Mouse (Mus musculus): ENCODE data around the gene Gch1.
A peak's percentile ranks its signal among the peaks of the same experiment; 100 is the strongest.

Gch1 gene

GRCm38 (mm10) chr14:47206601-47207000, 17.4 kb upstream of the Gch1 start:
- DNase-seq (ENCODE audit: low spot score in 2 of 2): no peak

- no peak for DNase-seq (ENCODE audit: low spot score in 2 of 2)
These were observed 16.2 kb upstream of the Gch1 start for GRCm38 (mm10) chr14:47205270-47205972.

GRCm38 (mm10) chr14:47197340-47197739, 8.1 kb upstream of the Gch1 start:
- DNase-seq (ENCODE audit: low spot score in 2 of 2): no peak

GRCm38 (mm10) chr14:47196711-47197110, 7.5 kb upstream of the Gch1 start:
- DNase-seq (ENCODE audit: low spot score in 2 of 2): no peak

- DNase-seq (ENCODE audit: low spot score in 2 of 2): peak in 1 of 2 experiments; percentile 84
These were observed 4.9 kb upstream of the Gch1 start for GRCm38 (mm10) chr14:47194096-47194495.

- DNase-seq (ENCODE audit: low spot score in 2 of 2): no peak
These were observed 4.3 kb upstream of the Gch1 start for GRCm38 (mm10) chr14:47193506-47193905.

GRCm38 (mm10) chr14:47191861-47192260, 2.6 kb upstream of the Gch1 start:
- DNase-seq (ENCODE audit: low spot score in 2 of 2): no peak

GRCm38 (mm10) chr14:47190626-47191025, 1.4 kb upstream of the Gch1 start:
- no peak for DNase-seq (ENCODE audit: low spot score in 2 of 2)

- no peak for DNase-seq (ENCODE audit: low spot score in 2 of 2)
These were observed 382 bp upstream of the Gch1 start for GRCm38 (mm10) chr14:47189635-47189955.

- no peak for DNase-seq (ENCODE audit: low spot score in 2 of 2)
These were observed 752 bp downstream of the Gch1 start for GRCm38 (mm10) chr14:47188475-47188847.

GRCm38 (mm10) chr14:47187666-47188360, 1.4 kb downstream of the Gch1 start:
- peak; percentile 53 to 61 for DNase-seq (ENCODE audit: low spot score in 2 of 2)

GRCm38 (mm10) chr14:47187261-47187660, 2.0 kb downstream of the Gch1 start:
- DNase-seq (ENCODE audit: low spot score in 2 of 2): no peak

GRCm38 (mm10) chr14:47186561-47186960, 2.7 kb downstream of the Gch1 start:
- DNase-seq (ENCODE audit: low spot score in 2 of 2): no peak

- peak; percentile 60 to 82 for DNase-seq (ENCODE audit: low spot score in 2 of 2)
These were observed 7.5 kb downstream of the Gch1 start for GRCm38 (mm10) chr14:47181497-47182290.

- DNase-seq (ENCODE audit: low spot score in 2 of 2): no peak
These were observed 10.4 kb downstream of the Gch1 start for GRCm38 (mm10) chr14:47178851-47179250.

- no peak for DNase-seq (ENCODE audit: low spot score in 2 of 2)
These were observed 11.3 kb downstream of the Gch1 start for GRCm38 (mm10) chr14:47177846-47178414.

- DNase-seq (ENCODE audit: low spot score in 2 of 2): no peak
These were observed 13.0 kb downstream of the Gch1 start for GRCm38 (mm10) chr14:47176226-47176625.

GRCm38 (mm10) chr14:47175136-47175535, 14.1 kb downstream of the Gch1 start:
- no peak for DNase-seq (ENCODE audit: low spot score in 2 of 2)

GRCm38 (mm10) chr14:47172073-47172472, 17.1 kb downstream of the Gch1 start:
- no peak for DNase-seq (ENCODE audit: low spot score in 2 of 2)

GRCm38 (mm10) chr14:47170499-47171109, 18.6 kb downstream of the Gch1 start:
- no peak for DNase-seq (ENCODE audit: low spot score in 2 of 2)

GRCm38 (mm10) chr14:47169677-47170410, 19.4 kb downstream of the Gch1 start:
- no peak for DNase-seq (ENCODE audit: low spot score in 2 of 2)

Measured in spleen, postnatal 10 days (tissue).